Comparison of ENCODE assay signal across 8 mouse cellular contexts in genomic region chrX:169978436-169979381, GRCm38 (mm10). TPM values are rescaled to one million over a fixed set of nuclear protein-coding genes. Genes with fewer than 3 reads are reported as not detected.
DNase-seq lines count a peak whose midpoint lies in the region; ATAC-seq lines count a peak whose summit lies in the region.
"Not testable (repeated sequence)": the region's sequence is repeated elsewhere in the genome, so short reads cannot be mapped to it uniquely, and the experiment has no call there.

No protein-coding gene starts in this region.

- ATAC-seq in common myeloid progenitor, adult 5-6 weeks (replicated peaks; ENCODE audit: low read depth, poor library complexity, severe bottlenecking), result peak; percentile 49
- ATAC-seq in hindbrain, embryonic 11.5 days (ENCODE audit: low FRiP score), result peak; percentile 3; the same call in 1 of the 2 replicates

- WGBS in hindbrain, embryonic 11.5 days, result 73% methylated on average over 29 of the region's 29 CpGs

- DNase-seq in ZHBTc4 (ENCODE audit: low read depth, low spot score), result peak; percentile 83
- DNase-seq in frontal cortex, postnatal 36 days (ENCODE audit: low spot score in 2 of 2), result peak; percentile 90 to 92
- peak; percentile 85 for DNase-seq in hindbrain, embryonic 11.5 days (ENCODE audit: low spot score)
- peak; percentile 82 to 89 for DNase-seq in layer of hippocampus, postnatal 36 days
- DNase-seq in lung, postnatal 4 days, result peak; percentile 81 to 90
- peak; percentile 82 for DNase-seq in retina, postnatal 1 day
- peak; percentile 64 for DNase-seq in urinary bladder, postnatal 10 days (ENCODE audit: low spot score)

- not testable (repeated sequence) for H3K27me3 ChIP-seq in hindbrain, embryonic 11.5 days (ENCODE audit: control insufficient read depth, insufficient read depth, low read length)

- peaks cover 16% of the 10 kb centered on the region for H3K36me3 ChIP-seq in hindbrain, embryonic 11.5 days (ENCODE audit: control insufficient read depth, insufficient read depth, low read length)

- H3K4me3 ChIP-seq in hindbrain, embryonic 11.5 days (ENCODE audit: low read depth, low read length), result not testable (repeated sequence)

- not testable (repeated sequence) for H3K4me2 ChIP-seq in hindbrain, embryonic 11.5 days (replicated peaks; ENCODE audit: low read depth, low read length)

- not testable (repeated sequence) for H3K4me1 ChIP-seq in hindbrain, embryonic 11.5 days (replicated peaks; ENCODE audit: control insufficient read depth, insufficient read depth, low read length)

- not testable (repeated sequence) for H3K27ac ChIP-seq in hindbrain, embryonic 11.5 days (ENCODE audit: low read depth, low read length)

- H3K9me3 ChIP-seq in hindbrain, embryonic 11.5 days (ENCODE audit: control insufficient read depth, low read length), result peaks cover 17% of the 10 kb centered on the region

- not testable (repeated sequence) for H3K9ac ChIP-seq in hindbrain, embryonic 11.5 days (ENCODE audit: low read depth, low read length)

RNA-seq across cellular contexts. Expression of gene Gm21887, which starts 30.8 kb away (rescaled TPM):
- 108 and 116 TPM in 2 replicates for total RNA-seq in common myeloid progenitor, adult 5-6 weeks (2017)
- 174 and 175 TPM in 2 replicates for polyA plus RNA-seq in hindbrain, embryonic 11.5 days (2014; fragmentation: Nextera tagmentation; extraction: Ambion mirVana)
- 100 to 1,000 TPM; 230 to 241 TPM for total RNA-seq in layer of hippocampus, postnatal 36 days (2021)
